Mouse (Mus musculus) gastrocnemius, adult 18-20 months (tissue): ENCODE measurements around the gene Ust. TPM values are rescaled to one million over a fixed set of nuclear protein-coding genes. Genes with fewer than 3 reads are reported as not detected.

Experiments
- DNase-seq: peaks from one replicate; pipeline ENCODE4 v3.0.0; 2021; ENCODE audit warnings: low spot score
- total RNA-seq, 2 experiments: library from RNA; stranded (reverse); gene quantifications; 2 replicates each; pipeline ENCODE4 v1.2.3; 2021

Gene Ust
- total RNA-seq, 2 experiments from 2014 or later = 1.1 to 1.2 TPM

- no peak for DNase-seq
Measured at GRCm38 (mm10) chr10:8184711-8185110, 333.9 kb downstream of the Ust start.

GRCm38 (mm10) chr10:8183171-8183570 is 335.5 kb downstream of the Ust start:
- no peak for DNase-seq

GRCm38 (mm10) chr10:8181596-8182185 is 336.9 kb downstream of the Ust start:
- no peak for DNase-seq

GRCm38 (mm10) chr10:8177618-8178017 is 341.0 kb downstream of the Ust start:
- DNase-seq = no peak

GRCm38 (mm10) chr10:8176351-8177053 is 342.1 kb downstream of the Ust start:
- peak; percentile 8 for DNase-seq

GRCm38 (mm10) chr10:8176008-8176350 is 342.6 kb downstream of the Ust start:
- DNase-seq = no peak

GRCm38 (mm10) chr10:8174697-8175096 is 343.9 kb downstream of the Ust start:
- DNase-seq = no peak

- no peak for DNase-seq
Measured at GRCm38 (mm10) chr10:8174230-8174629, 344.4 kb downstream of the Ust start.

- no peak for DNase-seq
Measured at GRCm38 (mm10) chr10:8173032-8173431, 345.6 kb downstream of the Ust start.

GRCm38 (mm10) chr10:8171556-8171955 is 347.1 kb downstream of the Ust start:
- no peak for DNase-seq
